Mouse (Mus musculus): Measurements from ENCODE around the gene Kbtbd4. TPM values are rescaled to one million over a fixed set of nuclear protein-coding genes. Genes with fewer than 3 reads are reported as not detected.

Kbtbd4 gene
- 28.5 and 28.6 TPM in 2 replicates for polyA plus RNA-seq (2021; fragmentation: Nextera tagmentation)
- long read RNA-seq, experiment 1, transcript Kbtbd4-202 (4 exons, 2,343 nt): minor isoform, 18 of 61 reads
- long read RNA-seq, experiment 1, transcript Kbtbd4-201 (4 exons, 2,437 nt): major isoform, 35 of 61 reads
- long read RNA-seq, experiment 1, partial matches to known transcripts: 1 of 61 reads
- long read RNA-seq, experiment 1, other reads (novel, unspliced or antisense): 7 of 61 reads
- long read RNA-seq, experiment 2, transcript Kbtbd4-201 (4 exons, 2,437 nt): major isoform, 178 of 294 reads
- long read RNA-seq, experiment 2, transcript Kbtbd4-202 (4 exons, 2,343 nt): minor isoform, 94 of 294 reads
- long read RNA-seq, experiment 2, partial matches to known transcripts: 3 of 294 reads
- long read RNA-seq, experiment 2, other reads (novel, unspliced or antisense): 19 of 294 reads

DNA sequence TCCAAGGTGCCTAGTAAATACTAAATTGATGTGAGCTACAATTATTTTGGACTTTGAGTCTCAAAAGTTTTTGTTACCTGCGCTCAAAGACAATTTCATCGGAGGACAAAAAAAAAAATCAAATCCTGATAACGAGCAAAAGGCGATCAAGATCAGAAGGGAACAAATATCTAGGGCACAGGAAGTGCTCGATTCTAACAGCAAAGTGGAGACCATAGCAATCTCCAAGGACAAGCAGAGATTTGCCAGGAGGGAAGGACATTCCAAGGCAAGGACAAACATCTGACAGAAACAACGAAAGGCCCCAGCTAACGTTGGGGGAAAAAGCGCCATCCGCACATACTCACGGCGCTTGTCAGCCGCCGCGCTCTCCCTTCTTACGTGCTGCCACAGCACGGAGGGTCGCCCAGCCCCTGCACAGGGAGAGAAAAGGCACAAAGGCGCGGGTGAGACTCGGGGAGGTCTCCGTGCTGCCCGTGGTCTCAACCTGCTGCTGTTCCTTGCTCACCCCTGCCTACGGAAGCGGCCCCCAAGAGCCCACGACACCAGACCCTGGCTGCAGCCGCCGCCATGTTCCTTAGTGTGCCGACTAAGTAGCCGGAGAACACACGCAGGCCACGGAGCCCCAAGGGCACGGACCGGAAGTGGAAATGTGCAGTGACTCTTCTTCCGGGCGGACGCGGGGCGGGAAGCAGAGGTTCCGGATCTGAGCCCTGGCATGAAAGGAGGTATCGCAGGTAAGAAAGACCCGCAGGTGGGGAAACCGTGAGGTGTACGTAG is at the start of gene Kbtbd4, which contains the start of gene Ndufs3:
Gene Kbtbd4 (plus strand): TSS at position 665 of the 780 bp plus-strand sequence.
Gene Ndufs3 (minus strand): TSS at position 752 of the 780 bp plus-strand sequence.

DNA sequence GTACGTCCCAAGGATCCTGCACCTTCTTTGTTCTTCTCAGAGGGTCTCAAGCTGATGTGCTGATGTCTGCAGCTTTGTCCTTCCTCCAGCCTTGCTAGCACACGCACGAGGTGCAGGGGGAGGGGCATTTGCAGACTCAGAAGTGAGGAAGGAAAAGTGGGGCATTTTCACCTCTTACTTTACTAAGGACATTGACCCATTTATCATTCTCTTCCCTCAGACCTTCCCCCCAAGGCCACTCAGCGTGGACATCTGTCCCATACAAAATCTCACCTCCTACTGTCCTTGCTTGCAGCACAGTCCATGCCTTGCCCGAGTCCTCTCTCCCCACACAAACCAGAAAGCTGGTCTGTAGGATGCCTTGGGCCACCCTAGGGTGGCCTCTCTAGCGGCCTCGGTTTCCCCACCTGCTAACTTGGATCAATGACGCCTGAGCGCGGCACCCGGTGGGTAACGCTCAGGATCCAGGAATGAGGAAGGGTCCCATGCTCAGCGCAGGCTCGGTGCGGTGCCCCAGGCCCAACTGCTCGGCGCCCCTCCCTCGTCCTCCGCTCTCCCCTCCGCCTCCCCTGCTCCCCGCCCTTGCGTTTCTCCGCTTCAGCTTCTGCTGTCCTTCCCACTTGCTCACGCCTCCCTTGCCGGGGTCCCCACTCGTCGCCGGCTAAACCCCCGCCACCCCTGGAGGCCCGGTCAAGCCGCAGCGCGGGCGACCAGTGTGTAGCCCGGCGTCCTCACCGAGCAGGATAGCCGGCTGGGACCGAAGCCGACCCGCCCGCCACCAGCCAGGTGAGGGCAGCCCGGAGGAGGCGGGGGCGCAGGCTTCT is 19.1 kb upstream of the Kbtbd4 start, which contains the start of gene C1qtnf4:
Gene C1qtnf4 (plus strand): TSS at position 643 of the 824 bp plus-strand sequence.

DNA sequence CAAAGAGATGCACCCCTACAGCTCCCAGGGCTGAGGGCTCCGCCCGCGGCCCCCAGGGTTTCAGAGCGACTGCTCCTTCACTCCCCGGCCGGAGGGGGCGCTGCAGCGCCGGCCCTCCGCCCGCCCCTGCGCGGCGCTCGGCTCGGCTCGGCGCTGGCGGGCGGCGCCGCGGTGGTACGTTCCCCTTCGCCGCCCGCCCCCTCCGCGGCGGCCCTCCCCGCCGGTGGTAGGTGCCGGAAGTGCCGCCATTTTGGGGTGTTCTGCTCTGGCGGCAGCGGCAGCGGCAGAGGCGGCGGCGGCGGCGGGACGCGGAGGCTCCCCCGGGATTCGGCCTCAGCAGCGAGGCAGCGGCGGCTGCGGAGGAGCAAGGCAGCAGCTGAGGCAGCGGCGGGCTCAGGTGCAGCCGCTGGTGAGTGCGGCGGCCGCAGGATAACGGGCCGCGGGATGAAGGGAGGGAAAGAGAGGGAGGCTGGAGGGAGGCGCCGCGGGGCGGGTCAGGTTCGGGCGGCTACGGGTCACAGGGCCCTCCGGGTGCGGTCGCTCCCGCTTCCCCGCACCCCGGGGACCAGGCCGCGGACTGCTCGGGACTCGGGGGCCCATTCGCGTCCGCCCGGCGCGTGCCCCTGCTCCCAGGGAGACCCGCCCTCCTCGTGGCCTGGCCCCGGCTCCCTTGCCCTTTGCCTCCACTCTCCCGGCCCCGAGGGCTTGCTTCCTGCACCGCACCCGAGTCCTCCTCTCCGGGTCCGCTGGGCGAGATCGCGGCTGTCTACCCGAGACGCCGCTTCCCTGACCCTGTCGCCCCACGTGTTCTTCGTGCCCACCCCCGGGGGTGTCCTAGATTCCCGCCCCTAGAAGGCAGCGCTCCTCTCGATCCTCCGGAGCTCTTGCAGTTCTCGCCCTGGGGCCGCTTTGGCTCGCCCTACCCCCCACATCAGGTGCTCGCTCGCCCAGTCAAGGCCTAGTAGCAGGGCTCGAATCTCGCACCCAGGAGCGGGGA is 36.0 kb downstream of the Kbtbd4 start, which contains the start of gene Celf1:
Gene Celf1 (plus strand): TSS at position 150 of the 997 bp plus-strand sequence.

Other genes with a start within 250 kb of the Kbtbd4 start
- gene Nup160, start 227.5 kb upstream of the Kbtbd4 start, polyA plus RNA-seq (2021; fragmentation: Nextera tagmentation): 2.2 and 2.3 TPM in 2 replicates
- gene Fnbp4, start 159.4 kb upstream of the Kbtbd4 start, polyA plus RNA-seq (2021; fragmentation: Nextera tagmentation): 4.6 and 6.5 TPM in 2 replicates
- 0.92 and 1.8 TPM in 2 replicates for gene Agbl2, start 122.0 kb upstream of the Kbtbd4 start, polyA plus RNA-seq (2021; fragmentation: Nextera tagmentation)
- 207 and 221 TPM in 2 replicates for gene Mtch2, start 57.6 kb upstream of the Kbtbd4 start, polyA plus RNA-seq (2021; fragmentation: Nextera tagmentation)
- 41.8 and 82.9 TPM in 2 replicates for gene C1qtnf4, start 18.9 kb upstream of the Kbtbd4 start, polyA plus RNA-seq (2021; fragmentation: Nextera tagmentation)
- 465 and 492 TPM in 2 replicates for gene Ndufs3, start 87 bp downstream of the Kbtbd4 start, polyA plus RNA-seq (2021; fragmentation: Nextera tagmentation)
- gene Celf1, start 35.6 kb downstream of the Kbtbd4 start, polyA plus RNA-seq (2021; fragmentation: Nextera tagmentation): 34.3 and 40.7 TPM in 2 replicates
- gene Rapsn, start 130.9 kb downstream of the Kbtbd4 start, polyA plus RNA-seq (2021; fragmentation: Nextera tagmentation): 1.6 and 2.0 TPM in 2 replicates
- gene Psmc3, start 149.3 kb downstream of the Kbtbd4 start, polyA plus RNA-seq (2021; fragmentation: Nextera tagmentation): 260 and 264 TPM in 2 replicates
- gene Slc39a13, start 165.7 kb downstream of the Kbtbd4 start, polyA plus RNA-seq (2021; fragmentation: Nextera tagmentation): 9.4 and 12.4 TPM in 2 replicates
- 9.5 and 10.5 TPM in 2 replicates for gene Spi1, start 177.7 kb downstream of the Kbtbd4 start, polyA plus RNA-seq (2021; fragmentation: Nextera tagmentation)
- not detected in 2 replicates for gene Mybpc3, start 213.4 kb downstream of the Kbtbd4 start, polyA plus RNA-seq (2021; fragmentation: Nextera tagmentation)